Mouse (Mus musculus) heart, postnatal 10 days (tissue): Measurements from ENCODE around the gene Ankrd34b. TPM values are rescaled to one million over a fixed set of nuclear protein-coding genes. Genes with fewer than 3 reads are reported as not detected.
A peak's percentile ranks its signal among the peaks of the same experiment; 100 is the strongest.

Experiments used
- DNase-seq, 2 experiments: peaks; one replicate each; pipeline ENCODE4 v3.0.0; 2021
- intact Hi-C: fragments of 180-260 bp; cut with DNase I; formaldehyde crosslinking; loops from one replicate; pipeline ENCODE4 v1.15.1; 2025
- total RNA-seq, 2 experiments: library from RNA; stranded (reverse); gene quantifications; 2 replicates each; pipeline ENCODE4 v1.2.3; 2021

Ankrd34b gene
- total RNA-seq, 2 experiments from 2014 or later = not detected

DNA sequence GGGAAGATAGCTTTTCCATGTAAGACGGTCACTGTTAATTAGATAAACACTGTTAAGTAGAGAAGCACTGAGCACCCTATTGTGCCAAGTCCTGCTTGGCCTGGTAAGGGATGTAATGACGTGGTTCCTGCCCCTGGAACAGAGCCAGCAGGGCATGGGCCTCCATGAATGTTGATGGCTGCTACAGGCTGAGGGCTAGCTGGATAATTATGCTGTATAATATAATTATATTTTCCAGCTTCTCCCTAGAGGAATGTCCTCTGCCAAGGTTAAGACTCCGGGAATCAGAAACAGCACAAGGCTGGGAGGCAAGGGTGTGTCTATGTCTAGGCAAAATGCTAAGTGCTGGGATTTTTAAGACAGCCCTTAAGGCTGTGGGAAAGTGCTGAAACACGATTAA is 65.1 kb downstream of the Ankrd34b start:
- intact Hi-C loops = no loop called here
- DNase-seq = peak; percentile 13 to 21

Other genes with a start within 250 kb of the Ankrd34b start
- gene Gm20379, start 119.9 kb upstream of the Ankrd34b start, total RNA-seq = not detected
- 1 to 10 TPM; 2.9 to 3.4 TPM for gene Dhfr, start 71.2 kb upstream of the Ankrd34b start, total RNA-seq
- gene Msh3, start 70.9 kb upstream of the Ankrd34b start, total RNA-seq = 10 to 100 TPM; 11.9 to 13.5 TPM
- gene Fam151b, start 58.1 kb downstream of the Ankrd34b start, total RNA-seq = 1 to 10 TPM; 3.0 to 3.7 TPM
- gene Zfyve16, start 105.0 kb downstream of the Ankrd34b start, total RNA-seq = 10 to 100 TPM; 17.5 to 20.2 TPM
- gene Spz1, start 150.3 kb downstream of the Ankrd34b start, total RNA-seq = not detected
- gene Serinc5, start 185.2 kb downstream of the Ankrd34b start, total RNA-seq = 10 to 100 TPM; 30.7 to 36.8 TPM